Mouse (Mus musculus): ENCODE data around the gene Olfr288. TPM values are rescaled to one million over a fixed set of nuclear protein-coding genes. Genes with fewer than 3 reads are reported as not detected.

Olfr288 gene
- polyA plus RNA-seq (2015; fragmentation: Illumina TruSeq; extraction: RNeasy Lipid Tissue Mini Kit (QIAGEN cat#74804); ENCODE audit: insufficient read depth, low replicate concordance), result not detected

DNA sequence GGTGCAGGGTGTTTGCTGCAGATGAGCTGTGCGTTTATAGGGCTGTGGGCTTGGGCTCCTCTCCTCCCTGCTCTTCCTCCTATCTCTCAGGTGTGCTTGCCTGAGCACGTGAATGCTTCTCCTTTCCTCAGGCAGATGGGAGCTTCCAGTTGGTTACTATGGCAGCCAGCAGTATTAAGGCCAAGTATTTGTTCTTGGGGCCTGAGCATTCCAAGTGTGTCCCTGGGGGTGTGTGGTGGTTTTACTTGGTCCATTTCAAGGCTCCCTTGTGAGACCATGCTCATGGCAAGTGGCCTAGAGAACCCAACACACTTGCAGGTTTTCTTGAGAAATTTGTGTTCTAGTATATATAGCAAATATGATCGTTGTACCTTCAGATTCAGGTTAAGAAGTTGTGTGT is at the start of gene Olfr288:
Gene Olfr288, minus strand, starts transcription at position 101 of the 400 bp plus-strand sequence.

DNA sequence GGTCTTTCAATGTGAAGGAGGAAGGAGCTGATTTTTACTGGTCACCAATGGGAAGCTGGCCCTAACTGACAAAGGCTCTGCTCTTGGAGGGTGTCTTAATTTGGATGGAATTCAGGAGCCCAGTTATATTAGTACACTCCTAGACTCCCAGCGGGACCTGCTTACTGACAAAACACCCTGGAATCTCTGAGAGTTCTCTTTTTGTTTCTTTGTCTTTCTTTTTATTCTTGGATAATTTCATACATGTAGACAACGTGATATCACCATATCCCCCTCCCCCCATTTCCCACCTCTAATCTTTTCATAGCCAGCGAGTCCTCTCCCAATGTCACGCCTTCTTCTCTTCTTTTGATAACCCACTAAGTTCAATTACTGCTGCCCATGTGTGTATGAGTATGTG is 39.0 kb upstream of the Olfr288 start, which contains the start of gene Olfr286:
Gene Olfr286, minus strand, starts transcription at position 101 of the 400 bp plus-strand sequence.

DNA sequence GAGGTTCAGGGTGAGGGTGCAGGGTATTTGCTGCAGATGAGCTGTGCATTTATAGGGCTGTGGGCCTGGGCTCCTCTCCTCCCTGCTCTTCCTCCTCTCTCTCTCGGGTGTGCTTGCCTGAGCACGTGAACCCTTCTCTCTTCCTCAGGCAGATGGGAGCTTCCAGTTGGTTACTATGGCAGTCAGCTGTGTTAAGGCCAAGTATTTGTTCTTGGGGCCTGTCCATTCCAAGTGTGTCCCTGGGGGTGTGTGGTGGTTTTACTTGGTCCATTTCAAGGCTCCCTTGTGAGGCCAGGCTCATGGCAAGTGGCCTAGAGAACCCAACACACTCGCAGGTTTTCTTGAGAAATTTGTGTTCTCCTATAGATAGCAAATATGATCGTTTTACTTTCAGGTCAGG is 25.5 kb upstream of the Olfr288 start, which contains the start of the genes Gm44579 and Olfr287:
Gene Gm44579, minus strand, starts transcription at position 101 of the 400 bp plus-strand sequence.
Gene Olfr287, minus strand, starts transcription at position 180 of the 400 bp plus-strand sequence.

DNA sequence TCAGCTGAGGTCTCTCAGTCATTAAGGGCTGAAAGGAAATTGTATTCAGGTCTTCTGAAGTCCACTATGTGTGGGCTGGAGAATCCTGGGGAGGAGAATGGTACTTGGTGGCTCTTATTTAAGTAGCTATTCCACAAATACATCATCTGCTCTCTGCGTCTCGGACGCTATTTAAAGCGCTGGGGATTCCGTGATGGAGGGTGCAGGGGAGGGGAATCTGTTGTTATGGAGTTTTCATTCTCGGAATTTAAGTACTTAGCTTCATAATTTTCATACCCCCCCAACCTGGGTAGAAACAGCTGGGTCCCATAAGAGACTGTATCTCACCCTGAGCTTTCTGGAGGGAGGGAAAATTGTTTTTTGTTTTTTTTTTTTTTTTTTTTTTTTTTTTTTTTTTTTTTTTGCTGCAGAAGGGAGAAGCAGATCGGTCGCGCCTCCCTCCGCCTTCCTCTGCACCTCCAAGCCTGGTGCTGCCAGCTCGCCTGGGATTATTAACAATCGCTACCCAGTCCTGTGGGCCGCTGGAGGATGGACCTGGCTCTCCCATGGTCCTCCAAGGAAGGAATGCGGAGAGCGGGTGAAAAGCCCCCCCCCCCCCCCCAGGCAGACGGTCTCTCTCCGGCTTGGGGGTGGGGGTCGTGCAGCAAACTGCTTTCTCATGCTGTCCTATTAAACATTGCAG is 28.2 kb downstream of the Olfr288 start, which contains the start of gene Ccdc184:
Gene Ccdc184, plus strand, starts transcription at position 196 of the 682 bp plus-strand sequence.

DNA sequence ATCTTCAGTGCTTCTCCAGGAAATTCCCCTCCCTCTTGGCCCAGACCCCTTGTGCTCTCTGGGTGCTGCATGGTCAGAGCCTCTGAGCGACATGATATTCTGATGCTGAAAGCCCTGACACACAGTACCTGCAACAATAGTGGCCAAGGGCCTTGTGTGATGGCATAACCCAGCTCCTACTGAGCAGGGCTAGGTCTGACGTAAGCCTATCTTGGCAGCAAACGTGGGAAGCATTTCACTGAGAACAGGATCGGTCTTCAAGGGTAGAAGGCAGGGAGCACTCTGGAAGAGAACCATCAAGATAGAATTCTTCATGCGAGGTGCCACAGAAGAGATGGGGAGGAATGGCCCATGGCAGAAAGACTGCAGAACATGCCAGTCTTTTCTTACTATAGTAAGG is 29.8 kb downstream of the Olfr288 start, which contains the start of gene Asb8:
Gene Asb8, minus strand, starts transcription at position 101 of the 400 bp plus-strand sequence.

Other genes starting within 250 kb of the Olfr288 start
- 23.4 TPM for gene Tmem106c, start 231.3 kb downstream of the Olfr288 start, polyA plus RNA-seq (2015; fragmentation: Illumina TruSeq; extraction: RNeasy Lipid Tissue Mini Kit (QIAGEN cat#74804); ENCODE audit: insufficient read depth, low replicate concordance)
- not detected for gene Col2a1, start 190.8 kb downstream of the Olfr288 start, polyA plus RNA-seq (2015; fragmentation: Illumina TruSeq; extraction: RNeasy Lipid Tissue Mini Kit (QIAGEN cat#74804); ENCODE audit: insufficient read depth, low replicate concordance)
- 5.4 TPM for gene Pfkm, start 103.0 kb downstream of the Olfr288 start, polyA plus RNA-seq (2015; fragmentation: Illumina TruSeq; extraction: RNeasy Lipid Tissue Mini Kit (QIAGEN cat#74804); ENCODE audit: insufficient read depth, low replicate concordance)
- 55.0 TPM for gene Senp1, start 101.8 kb downstream of the Olfr288 start, polyA plus RNA-seq (2015; fragmentation: Illumina TruSeq; extraction: RNeasy Lipid Tissue Mini Kit (QIAGEN cat#74804); ENCODE audit: insufficient read depth, low replicate concordance)
- 25.2 TPM for gene Asb8, start 29.9 kb downstream of the Olfr288 start, polyA plus RNA-seq (2015; fragmentation: Illumina TruSeq; extraction: RNeasy Lipid Tissue Mini Kit (QIAGEN cat#74804); ENCODE audit: insufficient read depth, low replicate concordance)
- gene Ccdc184, start 28.4 kb downstream of the Olfr288 start, polyA plus RNA-seq (2015; fragmentation: Illumina TruSeq; extraction: RNeasy Lipid Tissue Mini Kit (QIAGEN cat#74804); ENCODE audit: insufficient read depth, low replicate concordance), result 0.39 TPM
- gene Gm44579, start 25.4 kb upstream of the Olfr288 start, polyA plus RNA-seq (2015; fragmentation: Illumina TruSeq; extraction: RNeasy Lipid Tissue Mini Kit (QIAGEN cat#74804); ENCODE audit: insufficient read depth, low replicate concordance), result not detected
- not detected for gene Olfr287, start 25.5 kb upstream of the Olfr288 start, polyA plus RNA-seq (2015; fragmentation: Illumina TruSeq; extraction: RNeasy Lipid Tissue Mini Kit (QIAGEN cat#74804); ENCODE audit: insufficient read depth, low replicate concordance)
- not detected for gene Olfr286, start 38.9 kb upstream of the Olfr288 start, polyA plus RNA-seq (2015; fragmentation: Illumina TruSeq; extraction: RNeasy Lipid Tissue Mini Kit (QIAGEN cat#74804); ENCODE audit: insufficient read depth, low replicate concordance)
- gene H1fnt, start 61.8 kb upstream of the Olfr288 start, polyA plus RNA-seq (2015; fragmentation: Illumina TruSeq; extraction: RNeasy Lipid Tissue Mini Kit (QIAGEN cat#74804); ENCODE audit: insufficient read depth, low replicate concordance), result not detected
- 0.84 TPM for gene Zfp641, start 100.6 kb upstream of the Olfr288 start, polyA plus RNA-seq (2015; fragmentation: Illumina TruSeq; extraction: RNeasy Lipid Tissue Mini Kit (QIAGEN cat#74804); ENCODE audit: insufficient read depth, low replicate concordance)
- gene Olfr285, start 121.8 kb upstream of the Olfr288 start, polyA plus RNA-seq (2015; fragmentation: Illumina TruSeq; extraction: RNeasy Lipid Tissue Mini Kit (QIAGEN cat#74804); ENCODE audit: insufficient read depth, low replicate concordance), result not detected
- gene Olfr284, start 145.4 kb upstream of the Olfr288 start, polyA plus RNA-seq (2015; fragmentation: Illumina TruSeq; extraction: RNeasy Lipid Tissue Mini Kit (QIAGEN cat#74804); ENCODE audit: insufficient read depth, low replicate concordance), result not detected
- gene Olfr283, start 185.4 kb upstream of the Olfr288 start, polyA plus RNA-seq (2015; fragmentation: Illumina TruSeq; extraction: RNeasy Lipid Tissue Mini Kit (QIAGEN cat#74804); ENCODE audit: insufficient read depth, low replicate concordance), result not detected
- gene Olfr282, start 235.7 kb upstream of the Olfr288 start, polyA plus RNA-seq (2015; fragmentation: Illumina TruSeq; extraction: RNeasy Lipid Tissue Mini Kit (QIAGEN cat#74804); ENCODE audit: insufficient read depth, low replicate concordance), result not detected

Data from spleen, adult 10 weeks (tissue).